Mouse (Mus musculus) embryonic fibroblast, embryonic 13.5 days (primary cell): ENCODE results near the gene Syne3. TPM values are rescaled to one million over a fixed set of nuclear protein-coding genes. Genes with fewer than 3 reads are reported as not detected.

Experiments
- H3K27ac ChIP-seq: 2 replicates; pipeline ENCODE4 v1.5.1; 2012; ENCODE audit warnings: low read length, control low read depth, inconsistent platforms; ENCODE audit not compliant: insufficient read depth
- H3K4me1 ChIP-seq: 2 replicates; pipeline ENCODE4 v1.6.1; 2011; ENCODE audit warnings: low read length; ENCODE audit not compliant: control insufficient read depth, insufficient read depth
- H3K4me3 ChIP-seq: 2 replicates; pipeline ENCODE4 v1.5.1; 2011; ENCODE audit warnings: mild to moderate bottlenecking, control low read depth, low read length; ENCODE audit not compliant: insufficient read depth
- CTCF ChIP-seq: IDR thresholded peaks from 2 replicates; pipeline ENCODE4 v1.5.1; 2011; ENCODE audit warnings: mild to moderate bottlenecking, control low read depth, low read length, moderate library complexity, borderline replicate concordance; ENCODE audit not compliant: insufficient read depth
- POLR2A ChIP-seq: IDR thresholded peaks from 2 replicates; pipeline ENCODE4 v1.6.1; 2011; ENCODE audit warnings: low read depth, mild to moderate bottlenecking, control low read depth, low read length, moderate library complexity
- polyA plus RNA-seq: library from polyadenylated mRNA; stranded (reverse); fragments of >200 nt; gene quantifications from 2 replicates; pipeline ENCODE4 v1.2.4, GENCODE M21; 2011; ENCODE audit warnings: low read depth; ENCODE audit not compliant: missing spikeins, insufficient read length

Syne3 gene
- 13.6 and 15.9 TPM in 2 replicates for polyA plus RNA-seq

GRCm38 (mm10) chr12:105009370-105010212, at the start of gene Syne3:
Gene Syne3, minus strand, starts transcription at chr12:105009809.
- TF ChIP-seq CTCF (no peak), POLR2A (peak; percentile 55)
- Histone ChIP-seq H3K27ac (peak within 1 kb of the TSS; percentile 62), H3K4me1 (peaks cover 13% of the 10 kb centered on the region), H3K4me3 (peak within 1 kb of the TSS; percentile 60)

DNA sequence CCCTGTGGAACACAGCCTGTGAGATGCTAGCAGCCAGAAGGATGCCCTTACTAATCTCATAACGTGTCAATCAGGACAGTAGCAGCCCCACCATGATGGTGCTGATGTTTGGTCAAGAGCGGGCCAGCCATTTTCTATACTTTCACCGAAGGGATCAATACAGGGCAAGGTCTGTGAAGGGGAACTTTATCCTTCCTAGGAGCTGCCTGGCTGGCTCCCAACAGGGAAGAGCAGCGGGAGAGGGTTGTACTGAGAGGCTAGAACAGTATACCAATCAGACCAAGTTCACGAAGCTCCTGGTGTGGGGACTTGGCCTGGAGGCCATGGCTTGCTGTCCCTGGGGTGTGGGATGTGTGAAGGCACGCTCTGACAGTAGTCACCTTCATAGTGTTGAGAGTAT, 45.7 kb upstream of the Syne3 start:
- no peak overlapping the region for H3K4me3 ChIP-seq
- H3K27ac ChIP-seq = no peak overlapping the region
- no peak for TF ChIP-seq CTCF
- TF ChIP-seq POLR2A = no peak
- H3K4me1 ChIP-seq = no peaks in the 10 kb centered on the region

DNA sequence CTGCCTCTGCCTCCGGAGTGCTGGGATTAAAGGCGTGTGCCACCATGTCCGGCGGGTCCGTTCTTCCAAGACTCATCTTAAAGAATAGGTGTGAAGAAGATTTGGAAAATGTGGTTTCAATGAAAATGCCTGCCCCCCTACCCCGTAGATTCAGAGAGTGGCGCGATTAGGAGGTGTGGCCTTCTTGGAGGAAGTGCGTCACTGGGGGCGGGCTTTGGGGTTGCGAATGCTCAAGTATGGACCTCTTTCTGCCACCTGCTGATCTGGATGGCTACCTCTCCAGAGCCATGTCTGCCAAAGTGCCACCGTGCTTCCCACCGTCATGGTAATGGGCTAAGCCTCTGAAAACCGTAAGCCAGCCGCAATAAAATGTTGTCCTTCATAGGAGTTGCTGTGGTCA, 44.4 kb upstream of the Syne3 start:
- no peaks in the 10 kb centered on the region for H3K4me1 ChIP-seq
- H3K4me3 ChIP-seq = no peak overlapping the region
- no peak overlapping the region for H3K27ac ChIP-seq
- TF ChIP-seq POLR2A = no peak
- no peak for TF ChIP-seq CTCF

- TF ChIP-seq CTCF (peak; percentile 36; the same call in 1 of the 2 replicates), POLR2A (no peak)
- no peak overlapping the region for H3K27ac ChIP-seq
- no peaks in the 10 kb centered on the region for H3K4me1 ChIP-seq
- no peak overlapping the region for H3K4me3 ChIP-seq
These were observed 41.3 kb upstream of the Syne3 start for GRCm38 (mm10) chr12:105050898-105051297.

DNA sequence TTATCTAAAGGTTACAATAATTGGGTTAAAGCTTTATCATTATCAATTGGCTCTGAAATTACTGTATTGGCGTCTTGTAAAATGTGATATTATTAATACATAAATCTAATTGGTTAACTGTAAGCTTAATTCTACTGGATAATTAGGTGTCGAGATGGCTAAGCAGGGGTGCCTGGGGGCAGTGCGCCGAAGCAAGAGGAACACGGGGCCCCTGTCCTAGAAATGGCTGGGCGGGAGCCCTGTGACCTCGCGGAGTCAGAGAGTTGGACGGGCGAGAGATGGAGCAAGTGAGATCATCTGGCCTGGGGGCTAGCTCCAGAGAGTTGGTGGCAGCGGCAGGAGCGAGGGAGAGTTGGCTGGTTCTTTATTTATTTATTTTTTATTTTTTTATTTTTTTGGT, 40.2 kb upstream of the Syne3 start:
- Histone ChIP-seq H3K4me3 (no peak overlapping the region), H3K27ac (no peak overlapping the region), H3K4me1 (no peaks in the 10 kb centered on the region)
- TF ChIP-seq CTCF = no peak
- TF ChIP-seq POLR2A = no peak

DNA sequence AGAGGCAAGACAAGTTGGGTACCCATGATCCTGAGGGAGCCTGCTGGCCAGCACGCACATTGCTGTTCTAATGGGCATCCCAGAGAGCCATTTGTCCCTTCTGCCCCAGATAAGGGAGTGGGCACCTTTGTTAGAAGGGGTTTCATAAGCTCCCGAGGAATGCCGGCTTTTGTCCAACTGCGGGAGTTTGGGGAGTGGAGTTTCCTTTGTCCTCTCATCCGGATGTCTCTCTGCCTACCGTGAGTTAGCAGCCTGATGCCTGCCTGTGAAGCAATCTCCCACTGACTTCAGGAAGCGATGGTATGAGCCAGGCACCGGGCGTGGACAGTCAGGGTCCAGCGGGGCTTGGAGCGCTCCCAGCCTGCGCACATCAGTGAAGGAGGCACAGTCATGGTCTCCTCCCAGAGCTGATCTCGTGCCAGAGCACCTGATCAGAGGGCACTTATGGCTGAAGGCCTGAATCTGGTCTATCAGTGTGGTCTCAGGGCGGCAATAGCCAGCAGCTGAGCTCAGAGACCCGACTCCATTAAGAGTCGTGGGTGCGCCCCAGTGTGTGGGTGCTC, 38.8 kb upstream of the Syne3 start:
- H3K4me1 ChIP-seq = no peaks in the 10 kb centered on the region
- H3K27ac ChIP-seq = no peak overlapping the region
- TF ChIP-seq POLR2A (no peak), CTCF (no peak)
- H3K4me3 ChIP-seq = no peak overlapping the region

GRCm38 (mm10) chr12:105044775-105045174, 35.2 kb upstream of the Syne3 start:
- Histone ChIP-seq H3K27ac (no peak overlapping the region), H3K4me3 (no peak overlapping the region), H3K4me1 (0 out of 2 replicates have a peak, but pooled peaks cover 2% of the 10 kb centered on the region)
- no peak for TF ChIP-seq POLR2A
- TF ChIP-seq CTCF = no peak

GRCm38 (mm10) chr12:105043081-105043480, 33.5 kb upstream of the Syne3 start:
- H3K4me1 ChIP-seq = 0 out of 2 replicates have a peak, but pooled peaks cover 3% of the 10 kb centered on the region
- TF ChIP-seq CTCF (no peak), POLR2A (no peak)
- no peak overlapping the region for H3K27ac ChIP-seq
- H3K4me3 ChIP-seq = no peak overlapping the region

- Histone ChIP-seq H3K4me3 (no peak overlapping the region), H3K4me1 (0 out of 2 replicates have a peak, but pooled peaks cover 3% of the 10 kb centered on the region), H3K27ac (no peak overlapping the region)
- no peak for TF ChIP-seq POLR2A
- TF ChIP-seq CTCF = no peak
These were observed 31.3 kb upstream of the Syne3 start for GRCm38 (mm10) chr12:105040950-105041349.

DNA sequence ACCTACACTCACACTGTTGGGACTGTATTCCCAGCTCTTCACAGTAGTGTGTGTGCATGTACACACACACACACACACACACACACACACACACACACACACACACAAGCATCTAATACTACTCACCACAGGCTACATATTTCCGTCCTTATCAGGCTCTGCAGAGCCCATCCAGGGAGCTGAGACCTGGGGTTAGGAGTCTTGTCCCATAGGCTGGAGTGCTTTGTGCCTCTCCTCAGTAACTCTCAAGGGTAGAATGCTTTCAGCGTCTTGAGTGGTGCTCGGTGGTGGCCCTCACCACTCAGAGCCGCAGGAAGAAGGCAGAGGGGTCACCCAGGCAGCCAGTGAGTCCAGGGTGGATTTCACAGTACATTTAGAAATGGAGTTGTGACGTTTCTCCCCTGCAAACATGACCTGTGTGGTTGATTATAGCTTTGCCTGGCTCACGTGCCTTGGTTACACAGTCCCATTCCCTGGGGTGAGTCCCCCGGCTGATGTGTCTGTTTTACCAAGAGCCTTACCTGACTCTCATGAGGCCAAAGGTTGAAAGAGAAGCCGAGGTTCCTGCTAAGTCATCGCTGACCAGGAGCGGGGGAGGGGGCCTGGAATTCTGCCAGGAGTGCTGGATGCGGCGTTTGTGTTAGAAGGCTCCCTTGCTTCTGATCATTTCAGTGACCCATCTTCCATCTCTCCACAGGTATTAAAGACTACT, 30.1 kb upstream of the Syne3 start:
- H3K4me1 ChIP-seq = 0 out of 2 replicates have a peak, but pooled peaks cover 3% of the 10 kb centered on the region
- H3K4me3 ChIP-seq = no peak overlapping the region
- TF ChIP-seq POLR2A (no peak), CTCF (no peak)
- no peak overlapping the region for H3K27ac ChIP-seq
